Mouse (Mus musculus): ENCODE measurements around the gene Pcdh15. TPM values are rescaled to one million over a fixed set of nuclear protein-coding genes. Genes with fewer than 3 reads are reported as not detected.

The Pcdh15 gene
- polyA plus RNA-seq, 1 experiment from 2014 or later = 0.07 TPM

DNA sequence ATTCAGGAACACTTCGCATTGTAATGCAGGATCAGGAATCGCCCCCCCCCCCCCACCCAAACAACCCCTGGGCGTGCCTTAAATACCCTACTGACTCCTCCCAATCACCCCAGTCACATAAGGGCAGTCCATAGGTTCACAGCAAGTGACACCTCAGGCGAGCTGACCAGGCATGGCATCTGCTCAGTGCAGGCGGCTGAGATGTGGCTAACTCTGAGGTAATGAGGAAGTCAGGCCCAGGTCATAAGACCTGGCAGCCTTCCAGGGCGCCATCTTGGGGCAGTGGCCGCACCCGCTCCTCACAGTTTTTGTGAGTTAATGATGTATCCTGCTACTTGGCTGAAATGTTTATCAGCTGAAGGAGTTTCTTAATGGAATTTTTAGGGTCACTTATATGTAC lies 713.2 kb downstream of the Pcdh15 start:
- Histone ChIP-seq H3K9ac (ENCODE audit: low read depth, low read length) (no peak overlapping the region), H3K36me3 (ENCODE audit: control insufficient read depth, insufficient read depth) (no peaks in the 10 kb centered on the region), H3K9me3 (replicated peaks; ENCODE audit: control insufficient read depth, low read length) (no peaks in the 10 kb centered on the region), H3K4me2 (ENCODE audit: low read depth, low read length) (no peak overlapping the region), H3K27me3 (ENCODE audit: control insufficient read depth, insufficient read depth, low read depth, low read length) (no peaks in the 10 kb centered on the region), H3K4me3 (ENCODE audit: low read depth, low read length) (no peak overlapping the region), H3K4me1 (ENCODE audit: control insufficient read depth, low read depth, low read length) (no peaks in the 10 kb centered on the region), H3K27ac (ENCODE audit: low read length) (no peak overlapping the region)
- 57% methylated on average over 8 of the region's 8 CpGs for WGBS (ENCODE audit: insufficient replicate concordance)
- ATAC-seq (ENCODE audit: low read depth) = no peak

DNA sequence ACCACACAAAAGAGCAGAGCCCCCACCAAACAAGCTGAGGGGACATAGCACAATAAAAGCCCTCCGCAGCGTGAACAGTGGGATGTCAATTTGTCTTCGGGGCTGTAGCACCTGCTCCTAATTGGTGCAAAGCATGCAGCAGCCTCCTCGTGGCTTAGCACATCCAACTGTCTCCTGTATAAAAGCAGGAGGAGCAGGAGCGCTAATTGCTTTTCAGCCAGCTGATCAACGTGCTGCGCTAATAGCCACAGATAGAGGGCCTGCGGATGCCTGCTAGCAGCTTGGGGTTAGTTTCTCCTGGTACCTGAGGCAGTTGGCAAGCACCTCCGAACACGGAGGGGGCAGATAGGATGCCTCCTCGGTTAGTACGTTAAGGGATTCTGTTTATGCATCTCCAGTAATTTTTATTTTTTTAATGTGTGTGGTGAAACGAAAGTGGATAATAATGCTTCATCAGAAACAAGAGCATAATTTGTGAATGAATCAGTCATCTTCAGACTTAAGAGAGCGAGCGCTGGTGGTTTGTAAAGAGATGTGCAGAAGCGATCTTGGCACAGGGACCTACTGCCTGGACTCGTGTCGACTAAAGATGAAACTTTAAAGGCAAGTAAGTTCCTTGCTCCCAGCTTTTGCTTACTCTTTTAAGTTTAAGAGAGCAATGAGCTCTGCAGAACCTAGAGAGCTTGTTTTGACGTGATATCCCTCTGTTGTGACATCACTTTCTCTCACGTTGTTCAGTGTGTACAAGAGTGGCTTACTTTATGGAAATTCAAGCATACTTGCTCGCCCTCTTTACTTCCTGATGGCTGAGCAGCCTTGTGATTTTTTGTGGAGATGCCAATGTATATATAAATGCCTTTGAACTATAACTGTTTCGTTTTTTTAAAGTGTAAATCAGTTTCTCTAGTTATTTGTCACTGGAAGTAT lies 722.8 kb downstream of the Pcdh15 start:
- Histone ChIP-seq H3K27me3 (ENCODE audit: control insufficient read depth, insufficient read depth, low read depth, low read length) (no peaks in the 10 kb centered on the region), H3K4me1 (ENCODE audit: control insufficient read depth, low read depth, low read length) (no peaks in the 10 kb centered on the region), H3K4me2 (ENCODE audit: low read depth, low read length) (no peak overlapping the region), H3K27ac (ENCODE audit: low read length) (no peak overlapping the region), H3K36me3 (ENCODE audit: control insufficient read depth, insufficient read depth) (no peaks in the 10 kb centered on the region), H3K9me3 (replicated peaks; ENCODE audit: control insufficient read depth, low read length) (no peaks in the 10 kb centered on the region), H3K9ac (ENCODE audit: low read depth, low read length) (no peak overlapping the region), H3K4me3 (ENCODE audit: low read depth, low read length) (no peak overlapping the region)
- no peak for ATAC-seq (ENCODE audit: low read depth)
- 34% methylated on average over 22 of the region's 22 CpGs for WGBS (ENCODE audit: insufficient replicate concordance)

GRCm38 (mm10) chr10:73823214-73823613 lies 724.1 kb downstream of the Pcdh15 start:
- no peaks in the 10 kb centered on the region for H3K36me3 ChIP-seq (ENCODE audit: control insufficient read depth, insufficient read depth)
- WGBS (ENCODE audit: insufficient replicate concordance) = 45% methylated on average over 4 of the region's 4 CpGs
- no peak overlapping the region for H3K4me2 ChIP-seq (ENCODE audit: low read depth, low read length)
- no peak overlapping the region for H3K9ac ChIP-seq (ENCODE audit: low read depth, low read length)
- no peak overlapping the region for H3K27ac ChIP-seq (ENCODE audit: low read length)
- no peaks in the 10 kb centered on the region for H3K9me3 ChIP-seq (replicated peaks; ENCODE audit: control insufficient read depth, low read length)
- H3K27me3 ChIP-seq (ENCODE audit: control insufficient read depth, insufficient read depth, low read depth, low read length) = no peaks in the 10 kb centered on the region
- no peak overlapping the region for H3K4me3 ChIP-seq (ENCODE audit: low read depth, low read length)
- no peaks in the 10 kb centered on the region for H3K4me1 ChIP-seq (ENCODE audit: control insufficient read depth, low read depth, low read length)
- ATAC-seq (ENCODE audit: low read depth) = no peak

GRCm38 (mm10) chr10:73826354-73826753 lies 727.2 kb downstream of the Pcdh15 start:
- H3K9me3 ChIP-seq (replicated peaks; ENCODE audit: control insufficient read depth, low read length) = no peaks in the 10 kb centered on the region
- H3K27ac ChIP-seq (ENCODE audit: low read length) = no peak overlapping the region
- ATAC-seq (ENCODE audit: low read depth) = no peak
- H3K4me1 ChIP-seq (ENCODE audit: control insufficient read depth, low read depth, low read length) = no peaks in the 10 kb centered on the region
- H3K4me3 ChIP-seq (ENCODE audit: low read depth, low read length) = no peak overlapping the region
- WGBS (ENCODE audit: insufficient replicate concordance) = 61% methylated on average over 8 of the region's 8 CpGs
- H3K9ac ChIP-seq (ENCODE audit: low read depth, low read length) = no peak overlapping the region
- no peaks in the 10 kb centered on the region for H3K36me3 ChIP-seq (ENCODE audit: control insufficient read depth, insufficient read depth)
- no peaks in the 10 kb centered on the region for H3K27me3 ChIP-seq (ENCODE audit: control insufficient read depth, insufficient read depth, low read depth, low read length)
- no peak overlapping the region for H3K4me2 ChIP-seq (ENCODE audit: low read depth, low read length)

DNA sequence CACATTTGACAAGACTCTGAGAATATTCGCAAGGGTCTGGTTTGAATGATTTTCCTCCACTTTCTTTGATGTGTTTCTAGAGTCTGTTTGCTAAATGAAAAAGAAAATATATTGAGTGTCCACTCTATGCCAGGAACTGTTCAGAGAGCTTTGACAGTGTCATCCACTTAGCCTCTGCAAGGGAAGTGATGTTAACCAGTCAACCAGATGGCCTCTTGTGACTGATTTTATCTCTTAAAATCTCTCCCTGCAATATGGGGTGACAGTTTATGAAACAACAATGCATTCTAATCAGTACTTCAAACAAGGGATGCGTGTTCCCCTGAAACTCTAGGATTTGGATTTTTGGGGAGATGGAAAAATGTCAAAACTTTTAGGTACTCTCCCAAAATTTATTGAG lies 729.6 kb downstream of the Pcdh15 start:
- no peaks in the 10 kb centered on the region for H3K9me3 ChIP-seq (replicated peaks; ENCODE audit: control insufficient read depth, low read length)
- no peak for ATAC-seq (ENCODE audit: low read depth)
- H3K27ac ChIP-seq (ENCODE audit: low read length) = no peak overlapping the region
- H3K36me3 ChIP-seq (ENCODE audit: control insufficient read depth, insufficient read depth) = no peaks in the 10 kb centered on the region
- WGBS (ENCODE audit: insufficient replicate concordance) = 48% methylated on average over 2 of the region's 2 CpGs
- H3K4me2 ChIP-seq (ENCODE audit: low read depth, low read length) = no peak overlapping the region
- H3K9ac ChIP-seq (ENCODE audit: low read depth, low read length) = no peak overlapping the region
- no peaks in the 10 kb centered on the region for H3K27me3 ChIP-seq (ENCODE audit: control insufficient read depth, insufficient read depth, low read depth, low read length)
- H3K4me1 ChIP-seq (ENCODE audit: control insufficient read depth, low read depth, low read length) = no peaks in the 10 kb centered on the region
- H3K4me3 ChIP-seq (ENCODE audit: low read depth, low read length) = no peak overlapping the region

DNA sequence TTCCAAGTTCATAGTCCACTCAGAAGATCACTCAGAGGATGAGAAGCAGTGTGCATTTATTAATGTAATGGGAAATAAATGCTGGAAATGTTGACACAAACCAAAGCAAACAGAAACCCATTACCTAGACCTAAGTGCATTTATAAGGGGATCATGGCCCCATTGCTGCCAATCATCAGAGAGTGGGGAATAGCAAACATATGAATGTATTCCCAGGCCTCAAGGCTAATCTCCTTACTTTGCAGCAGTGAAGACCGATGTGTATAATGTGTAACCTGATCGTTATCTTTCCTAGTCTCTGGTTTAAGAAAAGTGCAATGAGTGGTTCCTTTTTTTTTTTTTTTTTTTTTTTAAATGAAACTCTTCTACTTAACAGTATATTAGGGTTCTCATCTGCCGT lies 745.9 kb downstream of the Pcdh15 start:
- no peaks in the 10 kb centered on the region for H3K9me3 ChIP-seq (replicated peaks; ENCODE audit: control insufficient read depth, low read length)
- H3K4me2 ChIP-seq (ENCODE audit: low read depth, low read length) = no peak overlapping the region
- H3K4me1 ChIP-seq (ENCODE audit: control insufficient read depth, low read depth, low read length) = no peaks in the 10 kb centered on the region
- no peak overlapping the region for H3K9ac ChIP-seq (ENCODE audit: low read depth, low read length)
- no peak for ATAC-seq (ENCODE audit: low read depth)
- H3K36me3 ChIP-seq (ENCODE audit: control insufficient read depth, insufficient read depth) = no peaks in the 10 kb centered on the region
- WGBS (ENCODE audit: insufficient replicate concordance) = 55% methylated on average over 3 of the region's 3 CpGs
- H3K27ac ChIP-seq (ENCODE audit: low read length) = no peak overlapping the region
- no peak overlapping the region for H3K4me3 ChIP-seq (ENCODE audit: low read depth, low read length)
- no peaks in the 10 kb centered on the region for H3K27me3 ChIP-seq (ENCODE audit: control insufficient read depth, insufficient read depth, low read depth, low read length)

GRCm38 (mm10) chr10:73862181-73862580 lies 763.0 kb downstream of the Pcdh15 start:
- no peak overlapping the region for H3K27ac ChIP-seq (ENCODE audit: low read length)
- 54% methylated on average over 4 of the region's 4 CpGs for WGBS (ENCODE audit: insufficient replicate concordance)
- no peak overlapping the region for H3K4me2 ChIP-seq (ENCODE audit: low read depth, low read length)
- no peaks in the 10 kb centered on the region for H3K9me3 ChIP-seq (replicated peaks; ENCODE audit: control insufficient read depth, low read length)
- ATAC-seq (ENCODE audit: low read depth) = no peak
- no peak overlapping the region for H3K9ac ChIP-seq (ENCODE audit: low read depth, low read length)
- H3K36me3 ChIP-seq (ENCODE audit: control insufficient read depth, insufficient read depth) = no peaks in the 10 kb centered on the region
- H3K4me3 ChIP-seq (ENCODE audit: low read depth, low read length) = no peak overlapping the region
- H3K27me3 ChIP-seq (ENCODE audit: control insufficient read depth, insufficient read depth, low read depth, low read length) = no peaks in the 10 kb centered on the region
- no peaks in the 10 kb centered on the region for H3K4me1 ChIP-seq (ENCODE audit: control insufficient read depth, low read depth, low read length)

DNA sequence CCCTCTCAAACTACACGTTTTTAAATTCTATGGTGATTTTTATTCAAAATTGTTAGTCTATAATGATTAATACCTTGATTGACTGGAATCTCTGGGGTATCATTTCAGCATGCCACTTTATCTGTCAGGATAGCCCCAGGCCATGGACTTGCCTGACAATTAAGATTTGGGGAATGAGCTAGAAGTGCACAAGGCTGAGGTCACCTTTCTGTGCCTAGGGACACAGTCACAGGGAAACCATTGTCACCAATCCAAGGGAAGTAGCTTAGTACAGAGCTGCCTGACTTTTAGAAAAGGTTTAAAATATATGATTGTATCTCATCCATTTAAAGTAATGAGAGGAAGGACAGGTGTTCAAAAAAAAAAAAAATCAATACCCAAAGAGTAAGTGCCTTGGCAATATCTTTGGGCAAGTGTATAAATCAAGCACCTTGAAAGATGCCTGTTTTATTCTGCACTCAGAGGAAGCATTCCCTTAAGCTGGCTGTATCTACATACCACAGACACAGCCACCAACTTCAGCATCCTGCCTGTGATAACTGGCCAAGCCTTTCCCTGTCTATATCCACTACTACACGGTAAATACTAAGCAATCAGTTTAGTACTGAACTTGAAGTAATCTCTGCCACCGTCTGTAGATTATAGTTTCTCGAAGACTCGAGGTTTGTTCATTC lies 779.0 kb downstream of the Pcdh15 start:
- Histone ChIP-seq H3K4me1 (ENCODE audit: control insufficient read depth, low read depth, low read length) (no peaks in the 10 kb centered on the region), H3K9ac (ENCODE audit: low read depth, low read length) (no peak overlapping the region), H3K27me3 (ENCODE audit: control insufficient read depth, insufficient read depth, low read depth, low read length) (no peaks in the 10 kb centered on the region), H3K9me3 (replicated peaks; ENCODE audit: control insufficient read depth, low read length) (no peaks in the 10 kb centered on the region), H3K36me3 (ENCODE audit: control insufficient read depth, insufficient read depth) (no peaks in the 10 kb centered on the region), H3K27ac (ENCODE audit: low read length) (no peak overlapping the region), H3K4me2 (ENCODE audit: low read depth, low read length) (no peak overlapping the region), H3K4me3 (ENCODE audit: low read depth, low read length) (no peak overlapping the region)
- no peak for ATAC-seq (ENCODE audit: low read depth)
- WGBS (ENCODE audit: insufficient replicate concordance) = 59% methylated on average over 5 of the region's 5 CpGs

DNA sequence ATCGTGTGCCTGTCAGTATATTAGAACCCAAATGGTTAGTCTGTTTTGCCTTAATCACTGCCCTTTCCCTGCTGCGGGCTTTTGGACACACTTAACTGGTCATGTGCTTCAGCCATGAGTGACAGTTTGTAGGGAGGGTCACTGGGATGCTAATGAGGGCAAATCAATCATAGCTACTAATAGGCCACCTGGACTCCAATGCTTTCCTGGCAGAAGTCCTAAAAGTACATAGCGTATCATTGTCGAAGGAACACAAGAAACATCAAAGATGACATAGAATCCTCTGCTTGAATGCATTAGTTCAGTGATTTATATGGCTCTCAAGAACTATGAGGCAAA lies 779.6 kb downstream of the Pcdh15 start:
- ATAC-seq (ENCODE audit: low read depth) = no peak
- no peaks in the 10 kb centered on the region for H3K36me3 ChIP-seq (ENCODE audit: control insufficient read depth, insufficient read depth)
- H3K4me2 ChIP-seq (ENCODE audit: low read depth, low read length) = no peak overlapping the region
- H3K9ac ChIP-seq (ENCODE audit: low read depth, low read length) = no peak overlapping the region
- no peaks in the 10 kb centered on the region for H3K9me3 ChIP-seq (replicated peaks; ENCODE audit: control insufficient read depth, low read length)
- no peak overlapping the region for H3K27ac ChIP-seq (ENCODE audit: low read length)
- WGBS (ENCODE audit: insufficient replicate concordance) = 64% methylated on average over 4 of the region's 4 CpGs
- no peaks in the 10 kb centered on the region for H3K27me3 ChIP-seq (ENCODE audit: control insufficient read depth, insufficient read depth, low read depth, low read length)
- no peak overlapping the region for H3K4me3 ChIP-seq (ENCODE audit: low read depth, low read length)
- no peaks in the 10 kb centered on the region for H3K4me1 ChIP-seq (ENCODE audit: control insufficient read depth, low read depth, low read length)

All from liver, embryonic 16.5 days (tissue).